Mouse (Mus musculus) kidney, adult 2 months (tissue): Measurements from ENCODE around the gene 1700001C19Rik. TPM values are rescaled to one million over a fixed set of nuclear protein-coding genes. Genes with fewer than 3 reads are reported as not detected.

Experiments
- DNase-seq: peaks from one replicate; pipeline ENCODE4 v3.0.0; 2021
- H3K27ac ChIP-seq: fragments of 200-500 bp; 2 replicates; pipeline ENCODE4 v1.5.1; 2012; ENCODE audit warnings: low read depth, low read length, control low read depth, inconsistent platforms; ENCODE audit not compliant: insufficient read depth
- H3K27me3 ChIP-seq: fragments of 200-500 bp; replicated peaks from 2 replicates; pipeline ENCODE4 v1.6.1; 2012; ENCODE audit warnings: mild to moderate bottlenecking, moderate library complexity, low read length, inconsistent platforms; ENCODE audit not compliant: control insufficient read depth, insufficient read depth
- H3K36me3 ChIP-seq: fragments of 200-500 bp; 2 replicates; pipeline ENCODE4 v1.6.1; 2012; ENCODE audit warnings: mild to moderate bottlenecking, moderate library complexity, low read length, inconsistent platforms; ENCODE audit not compliant: control insufficient read depth, insufficient read depth
- H3K4me1 ChIP-seq: fragments of 200-500 bp; 2 replicates; pipeline ENCODE4 v1.6.1; 2011; ENCODE audit warnings: low read length; ENCODE audit not compliant: control insufficient read depth, insufficient read depth
- H3K4me3 ChIP-seq: fragments of 200-500 bp; 2 replicates; pipeline ENCODE4 v1.5.1; 2011; ENCODE audit warnings: mild to moderate bottlenecking, low read depth, low read length, control low read depth; ENCODE audit not compliant: insufficient read depth
- CTCF ChIP-seq: fragments of 200-500 bp; conservative IDR thresholded peaks from 2 replicates; pipeline ENCODE4 v1.5.1; 2011; ENCODE audit warnings: low read depth, mild to moderate bottlenecking, control low read depth, low read length, moderate library complexity, mixed read lengths; ENCODE audit not compliant: insufficient read depth, insufficient read length
- POLR2A ChIP-seq: fragments of 200-500 bp; IDR thresholded peaks from one replicate; pipeline ENCODE4 v1.6.1; 2011; ENCODE audit warnings: low read depth, low read length, control low read depth
- WGBS: fragments of 180-500 bp; shearing (Covaris S2); methylation state at CpG from one replicate; pipeline ENCODE4 v1.1.7; 2018; 5-methylcytosine and 5-hydroxymethylcytosine counted together
- polyA plus RNA-seq: library from polyadenylated mRNA; depleted of rRNA; stranded (reverse); fragments of >200 nt; gene quantifications from 2 replicates; pipeline ENCODE4 v1.2.3, GENCODE M21; 2012

The 1700001C19Rik gene
- polyA plus RNA-seq, 1 experiment, result 0.09 TPM

- Histone ChIP-seq H3K4me3 (no peak overlapping the region), H3K27me3 (no peaks in the 10 kb centered on the region), H3K4me1 (peaks cover 10% of the 10 kb centered on the region), H3K27ac (peak overlapping the region; percentile 75), H3K36me3 (no peaks in the 10 kb centered on the region)
- TF ChIP-seq CTCF (no peak), POLR2A (no peak)
- WGBS, result 69% methylated on average over 6 of the region's 6 CpGs
- no peak for DNase-seq
Observed at GRCm38 (mm10) chr17:47444113-47444512, 6.9 kb upstream of the 1700001C19Rik start.

- 72% methylated on average over 3 of the region's 3 CpGs for WGBS
- TF ChIP-seq POLR2A (no peak), CTCF (0 out of 2 replicates have a peak, but pooled peaks have one; percentile 14)
- Histone ChIP-seq H3K4me1 (peaks cover 3% of the 10 kb centered on the region; the same call in 1 of the 2 replicates), H3K36me3 (no peaks in the 10 kb centered on the region), H3K27ac (peak overlapping the region; percentile 88; the same call in 1 of the 2 replicates), H3K4me3 (no peak overlapping the region), H3K27me3 (no peaks in the 10 kb centered on the region)
- DNase-seq, result no peak
Observed at GRCm38 (mm10) chr17:47442271-47442670, 5.1 kb upstream of the 1700001C19Rik start.

GRCm38 (mm10) chr17:47441296-47442051, 4.3 kb upstream of the 1700001C19Rik start:
- no peaks in the 10 kb centered on the region for H3K27me3 ChIP-seq
- DNase-seq, result peak; percentile 56
- TF ChIP-seq CTCF (no peak), POLR2A (no peak)
- H3K4me1 ChIP-seq, result peaks cover 3% of the 10 kb centered on the region; the same call in 1 of the 2 replicates
- H3K36me3 ChIP-seq, result no peaks in the 10 kb centered on the region
- peak overlapping the region; percentile 88 for H3K27ac ChIP-seq
- H3K4me3 ChIP-seq, result no peak overlapping the region
- 68% methylated on average over 19 of the region's 19 CpGs for WGBS

- Histone ChIP-seq H3K4me3 (no peak overlapping the region), H3K27me3 (no peaks in the 10 kb centered on the region), H3K36me3 (no peaks in the 10 kb centered on the region), H3K4me1 (peaks cover 3% of the 10 kb centered on the region; the same call in 1 of the 2 replicates), H3K27ac (peak overlapping the region; percentile 88)
- WGBS, result 31% methylated on average over 9 of the region's 9 CpGs
- DNase-seq, result peak; percentile 60
- TF ChIP-seq POLR2A (no peak), CTCF (no peak)
Observed at GRCm38 (mm10) chr17:47440359-47440890, 3.2 kb upstream of the 1700001C19Rik start.

- no peaks in the 10 kb centered on the region for H3K36me3 ChIP-seq
- TF ChIP-seq POLR2A (no peak), CTCF (no peak)
Observed at GRCm38 (mm10) chr17:47439396-47440028, 2.3 kb upstream of the 1700001C19Rik start.

GRCm38 (mm10) chr17:47438611-47439010, 1.4 kb upstream of the 1700001C19Rik start:
- 70% methylated on average over 6 of the region's 6 CpGs for whole genome bisulfite sequencing
- peak overlapping the region; percentile 24; the same call in 1 of the 2 replicates for H3K4me3 ChIP-seq
- H3K27ac ChIP-seq, result 0 out of 2 replicates have a peak overlapping the region, but pooled peaks have one; percentile 53
- H3K36me3 ChIP-seq, result no peaks in the 10 kb centered on the region
- H3K27me3 ChIP-seq, result no peaks in the 10 kb centered on the region
- DNase-seq, result no peak
- TF ChIP-seq POLR2A (no peak), CTCF (no peak)
- H3K4me1 ChIP-seq, result no peaks in the 10 kb centered on the region; the same call in 1 of the 2 replicates

More at GRCm38 (mm10) chr17:47439396-47440028, 2.3 kb upstream of the 1700001C19Rik start:
- H3K27me3 ChIP-seq, result no peaks in the 10 kb centered on the region
- H3K4me1 ChIP-seq, result peaks cover 3% of the 10 kb centered on the region; the same call in 1 of the 2 replicates
- peak overlapping the region; percentile 88 for H3K27ac ChIP-seq
- 0 out of 2 replicates have a peak overlapping the region, but pooled peaks have one; percentile 9 for H3K4me3 ChIP-seq
- WGBS, result 50% methylated on average over 9 of the region's 9 CpGs
- peak; percentile 39 for DNase-seq
